Mouse (Mus musculus) embryonic fibroblast, embryonic 13.5 days (primary cell): ENCODE measurements around the gene Atp11a.

ENCODE experiments used
- CTCF ChIP-seq: IDR thresholded peaks from 2 replicates; pipeline ENCODE4 v1.5.1; 2011; ENCODE audit warnings: mild to moderate bottlenecking, control low read depth, low read length, moderate library complexity, borderline replicate concordance; ENCODE audit not compliant: insufficient read depth
- POLR2A ChIP-seq: IDR thresholded peaks from 2 replicates; pipeline ENCODE4 v1.6.1; 2011; ENCODE audit warnings: low read depth, mild to moderate bottlenecking, control low read depth, low read length, moderate library complexity

DNA sequence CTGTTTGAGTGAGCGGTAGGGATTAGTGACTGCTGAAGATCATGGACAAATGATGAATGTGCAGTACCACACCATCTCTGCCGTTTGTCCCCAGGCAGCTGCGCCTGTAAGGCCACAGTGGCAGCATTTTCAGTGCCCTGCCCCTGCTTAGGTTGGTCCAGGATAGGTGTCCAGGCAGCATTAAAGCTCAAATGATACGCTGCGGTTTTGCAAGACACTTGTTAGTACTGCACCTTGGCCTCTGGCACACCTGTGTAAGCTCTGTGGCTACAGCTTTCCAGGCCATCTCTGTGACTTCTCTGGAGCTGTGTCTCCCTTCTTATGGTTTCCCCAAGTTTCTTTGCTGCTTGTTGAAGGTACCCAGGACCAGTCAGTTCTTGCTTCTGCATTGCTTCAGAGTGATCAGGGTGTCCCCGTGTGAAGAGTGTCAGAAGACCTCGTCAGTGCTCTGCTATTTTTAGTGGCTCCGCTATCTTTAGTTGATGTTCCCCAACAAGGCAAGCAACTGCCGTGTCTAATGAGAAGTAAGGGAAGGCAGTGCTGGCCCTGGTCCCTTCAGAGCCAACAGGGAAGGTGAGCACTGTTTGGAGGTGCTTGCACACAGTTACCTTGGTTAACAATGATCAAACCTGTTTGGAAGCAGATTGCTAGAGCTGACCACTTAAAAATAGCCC is 18.6 kb downstream of the Atp11a start:
- TF ChIP-seq CTCF: no peak
- TF ChIP-seq POLR2A: no peak
